Mouse (Mus musculus): ENCODE measurements around the gene Csnk2b.

Gene Csnk2b

GRCm38 (mm10) chr17:35085208-35085865 lies 36.5 kb downstream of the Csnk2b start, which contains the start of gene Ly6g6f:
Gene Ly6g6f (minus strand): TSS chr17:35085610.
- no peak for DNase-seq

- DNase-seq, result no peak
These were observed 37.8 kb downstream of the Csnk2b start for GRCm38 (mm10) chr17:35083929-35084497.

GRCm38 (mm10) chr17:35082841-35083576 lies 38.8 kb downstream of the Csnk2b start:
- DNase-seq, result no peak

- no peak for DNase-seq
These were observed 41.1 kb downstream of the Csnk2b start for GRCm38 (mm10) chr17:35080710-35081109.

- DNase-seq, result no peak
These were observed 41.6 kb downstream of the Csnk2b start for GRCm38 (mm10) chr17:35080248-35080647.

GRCm38 (mm10) chr17:35079778-35080177 lies 42.1 kb downstream of the Csnk2b start:
- DNase-seq, result no peak

- peak; percentile 76 to 86 for DNase-seq
These were observed 44.0 kb downstream of the Csnk2b start, which contains the start of gene Ly6g6d for GRCm38 (mm10) chr17:35077786-35078233. Gene Ly6g6d (minus strand): TSS chr17:35078065.

GRCm38 (mm10) chr17:35077285-35077684 lies 44.6 kb downstream of the Csnk2b start:
- DNase-seq, result peak in 1 of 2 experiments; percentile 39

GRCm38 (mm10) chr17:35076507-35077176 lies 45.2 kb downstream of the Csnk2b start, which contains the start of gene Ly6g6e:
Gene Ly6g6e (plus strand): TSS chr17:35076902.
- DNase-seq, result no peak

GRCm38 (mm10) chr17:35074097-35074496 lies 47.8 kb downstream of the Csnk2b start:
- DNase-seq, result no peak

- DNase-seq, result no peak
These were observed 50.4 kb downstream of the Csnk2b start for GRCm38 (mm10) chr17:35071454-35071853.

- no peak for DNase-seq
These were observed 51.2 kb downstream of the Csnk2b start for GRCm38 (mm10) chr17:35070556-35071229.

- DNase-seq, result no peak
These were observed 53.5 kb downstream of the Csnk2b start for GRCm38 (mm10) chr17:35068213-35068914.
